Mouse (Mus musculus) erythroblast, embryonic 14.5 days (primary cell): ENCODE measurements around the gene Icmt.

Experiments
- GATA1 ChIP-seq: IDR thresholded peaks from 2 replicates; pipeline ENCODE4 v1.6.1; 2012; ENCODE audit warnings: low read length, inconsistent platforms, mixed read lengths
- TAL1 ChIP-seq: IDR thresholded peaks from 3 replicates; pipeline ENCODE4 v1.6.1; 2012; ENCODE audit warnings: low read length, inconsistent platforms, mixed read lengths

GRCm38 (mm10) chr4:152294188-152294929 lies 2.7 kb upstream of the Icmt start:
- TF ChIP-seq GATA1 (no peak), TAL1 (no peak)
